ENCODE assay signal across 8 mouse cellular contexts in the genomic region with DNA sequence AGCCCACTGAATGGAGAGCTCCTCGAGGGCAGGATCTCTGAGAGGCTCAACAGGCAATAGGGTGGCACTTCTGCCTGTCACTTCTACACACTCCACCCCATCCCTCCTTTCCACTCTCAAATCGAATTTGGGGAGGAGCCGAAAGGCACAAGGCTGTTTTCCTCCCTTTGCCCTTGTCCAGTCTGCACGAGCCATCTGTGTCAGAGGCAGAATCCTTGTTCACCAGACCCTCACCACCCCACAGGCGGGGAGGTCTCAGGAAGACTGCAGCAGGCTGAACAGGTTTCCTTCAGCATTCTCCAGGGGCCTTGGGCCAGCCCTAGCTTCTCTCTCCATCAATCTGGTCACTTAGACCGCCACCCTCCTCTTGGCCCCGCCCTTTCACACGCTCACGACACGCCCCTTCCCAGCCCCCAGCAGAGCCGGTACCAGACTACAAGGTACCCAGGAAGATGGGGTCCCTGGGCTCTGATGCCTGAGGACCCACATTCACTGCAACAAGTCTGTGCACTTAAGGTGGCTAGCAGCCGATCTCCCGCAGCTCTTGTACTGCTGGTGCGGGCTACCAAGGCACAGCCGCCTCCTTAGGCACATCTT. TPM values are rescaled to one million over a fixed set of nuclear protein-coding genes. Genes with fewer than 3 reads are reported as not detected.
A peak's percentile ranks its signal among the peaks of the same experiment; 100 is the strongest.
DNase-seq lines count a peak whose midpoint lies in the region; ATAC-seq lines count a peak whose summit lies in the region.

No protein-coding gene starts in this region.

- H3K9me3 ChIP-seq in hindbrain, embryonic 14.5 days (ENCODE audit: control insufficient read depth, low read length), result no peaks in the 10 kb centered on the region
- H3K9me3 ChIP-seq in limb, embryonic 10.5 days (replicated peaks), result no peaks in the 10 kb centered on the region
- no peaks in the 10 kb centered on the region for H3K9me3 ChIP-seq in neural tube, embryonic 12.5 days

- DNase-seq in thymus, postnatal 14 days, result peak; percentile 7
- no peak for DNase-seq in thymus, postnatal 4 days
- DNase-seq in frontal cortex, postnatal 14 days (ENCODE audit: low spot score in 2 of 2), result peak; percentile 69 to 70
- peak; percentile 68 for DNase-seq in hindbrain, embryonic 14.5 days (ENCODE audit: low spot score)
- peak; percentile 85 for DNase-seq in limb, embryonic 10.5 days (ENCODE audit: low spot score)
- DNase-seq in thymus, adult 18-20 months, result no peak
- no peak for DNase-seq in adipocyte (ENCODE audit: low spot score)

- 4% methylated on average over 15 of the region's 15 CpGs for WGBS in hindbrain, embryonic 14.5 days
- 2% methylated on average over 15 of the region's 15 CpGs for WGBS in limb, embryonic 10.5 days
- WGBS in neural tube, embryonic 12.5 days, result 5% methylated on average over 15 of the region's 15 CpGs

- H3K27ac ChIP-seq in hindbrain, embryonic 14.5 days, result peak overlapping the region; percentile 94
- H3K27ac ChIP-seq in limb, embryonic 10.5 days, result peak overlapping the region; percentile 92
- H3K27ac ChIP-seq in neural tube, embryonic 12.5 days, result peak overlapping the region; percentile 65; the same call in 1 of the 2 replicates

- H3K36me3 ChIP-seq in hindbrain, embryonic 14.5 days (replicated peaks; ENCODE audit: control insufficient read depth, insufficient read depth), result peaks cover 4% of the 10 kb centered on the region; the same call in 1 of the 2 replicates
- 0 out of 2 replicates have a peak, but pooled peaks cover 8% of the 10 kb centered on the region for H3K36me3 ChIP-seq in limb, embryonic 10.5 days
- no peaks in the 10 kb centered on the region for H3K36me3 ChIP-seq in neural tube, embryonic 12.5 days

- H3K9ac ChIP-seq in hindbrain, embryonic 14.5 days, result peak overlapping the region; percentile 93
- peak overlapping the region; percentile 70 for H3K9ac ChIP-seq in neural tube, embryonic 12.5 days

- ATAC-seq in hindbrain, embryonic 14.5 days (ENCODE audit: low FRiP score), result peak; percentile 49
- peak; percentile 57 for ATAC-seq in neural tube, embryonic 12.5 days (ENCODE audit: low FRiP score, low read depth)

- H3K4me1 ChIP-seq in hindbrain, embryonic 14.5 days (replicated peaks; ENCODE audit: control insufficient read depth, insufficient read depth, low read length), result peaks cover 65% of the 10 kb centered on the region
- peaks cover 86% of the 10 kb centered on the region for H3K4me1 ChIP-seq in limb, embryonic 10.5 days
- H3K4me1 ChIP-seq in neural tube, embryonic 12.5 days, result peaks cover 71% of the 10 kb centered on the region

- peak overlapping the region; percentile 85 for H3K4me2 ChIP-seq in hindbrain, embryonic 14.5 days (replicated peaks)
- peak overlapping the region; percentile 92 for H3K4me2 ChIP-seq in neural tube, embryonic 12.5 days (replicated peaks)

- H3K27me3 ChIP-seq in hindbrain, embryonic 14.5 days (ENCODE audit: control insufficient read depth, insufficient read depth, low read length), result no peaks in the 10 kb centered on the region
- H3K27me3 ChIP-seq in limb, embryonic 10.5 days (ENCODE audit: low read depth, poor library complexity, severe bottlenecking), result no peaks in the 10 kb centered on the region
- no peaks in the 10 kb centered on the region; the same call in 1 of the 2 replicates for H3K27me3 ChIP-seq in neural tube, embryonic 12.5 days (replicated peaks)

- peak overlapping the region; percentile 83 for H3K4me3 ChIP-seq in hindbrain, embryonic 14.5 days (replicated peaks; ENCODE audit: low read length)
- peak overlapping the region; percentile 77 for H3K4me3 ChIP-seq in limb, embryonic 10.5 days
- H3K4me3 ChIP-seq in neural tube, embryonic 12.5 days, result peak overlapping the region; percentile 61

RNA-seq across cellular contexts. Expression of gene Nav1, which starts 23.9 kb away (rescaled TPM):
- polyA plus RNA-seq in hindbrain, embryonic 14.5 days (2014; fragmentation: Nextera tagmentation; extraction: Ambion mirVana), result 56.2 and 60.2 TPM in 2 replicates
- 16.1 and 18.3 TPM in 2 replicates for polyA plus RNA-seq in limb, embryonic 10.5 days (2016; fragmentation: Nextera tagmentation; extraction: Ambion mirVana)
- polyA plus RNA-seq in neural tube, embryonic 12.5 days (2016; fragmentation: Nextera tagmentation; extraction: Ambion mirVana), result 28.4 and 29.9 TPM in 2 replicates

Comparison
In these comparisons a context has a peak if more than half of its experiments do, and no peak if none do; other contexts are left out.
1. DNase-seq: peak in thymus, postnatal 14 days (single experiment), frontal cortex, postnatal 14 days (2 of 2), hindbrain, embryonic 14.5 days (single experiment) and limb, embryonic 10.5 days (single experiment); none in thymus, postnatal 4 days (single experiment), thymus, adult 18-20 months (0 of 2) and adipocyte (single experiment).
2. Peak in every context shown above with its lines, with median percentiles within 50 percentile points of each other: H3K27ac ChIP-seq and H3K4me3 ChIP-seq.